Mouse (Mus musculus): ENCODE results near the gene Mgll. TPM values are rescaled to one million over a fixed set of nuclear protein-coding genes. Genes with fewer than 3 reads are reported as not detected.

The Mgll gene
- polyA plus RNA-seq, 1 experiment from 2014 or later, result 6.2 TPM

- Histone ChIP-seq H3K9me3 (no peaks in the 10 kb centered on the region), H3K27ac (replicated peaks) (no peak overlapping the region), H3K36me3 (replicated peaks) (no peaks in the 10 kb centered on the region), H3K27me3 (replicated peaks; ENCODE audit: low read depth, poor library complexity, severe bottlenecking) (no peaks in the 10 kb centered on the region), H3K4me1 (peaks cover 17% of the 10 kb centered on the region), H3K4me3 (no peak overlapping the region)
- DNase-seq (ENCODE audit: low spot score), result no peak
- WGBS, result 92% methylated on average over 6 of the region's 6 CpGs
Measured at GRCm38 (mm10) chr6:88821294-88821693, 97.1 kb downstream of the Mgll start.

- no peaks in the 10 kb centered on the region for H3K36me3 ChIP-seq (replicated peaks)
- no peaks in the 10 kb centered on the region for H3K9me3 ChIP-seq
- H3K4me1 ChIP-seq, result peaks cover 23% of the 10 kb centered on the region
- no peak for DNase-seq (ENCODE audit: low spot score)
- 86% methylated on average over 11 of the region's 11 CpGs for WGBS
- no peak overlapping the region for H3K27ac ChIP-seq (replicated peaks)
- no peak overlapping the region for H3K4me3 ChIP-seq
- no peaks in the 10 kb centered on the region for H3K27me3 ChIP-seq (replicated peaks; ENCODE audit: low read depth, poor library complexity, severe bottlenecking)
Measured at GRCm38 (mm10) chr6:88821901-88822300, 97.7 kb downstream of the Mgll start.

GRCm38 (mm10) chr6:88824183-88824582 lies 100.0 kb downstream of the Mgll start:
- H3K36me3 ChIP-seq (replicated peaks), result no peaks in the 10 kb centered on the region
- peaks cover 31% of the 10 kb centered on the region for H3K4me1 ChIP-seq
- no peaks in the 10 kb centered on the region for H3K27me3 ChIP-seq (replicated peaks; ENCODE audit: low read depth, poor library complexity, severe bottlenecking)
- H3K27ac ChIP-seq (replicated peaks), result no peak overlapping the region
- 71% methylated on average over 7 of the region's 7 CpGs for WGBS
- DNase-seq (ENCODE audit: low spot score), result no peak
- H3K4me3 ChIP-seq, result no peak overlapping the region
- no peaks in the 10 kb centered on the region for H3K9me3 ChIP-seq

- Histone ChIP-seq H3K9me3 (no peaks in the 10 kb centered on the region), H3K27me3 (replicated peaks; ENCODE audit: low read depth, poor library complexity, severe bottlenecking) (peaks cover 9% of the 10 kb centered on the region; the same call in 1 of the 2 replicates), H3K36me3 (replicated peaks) (no peaks in the 10 kb centered on the region), H3K4me1 (peaks cover 19% of the 10 kb centered on the region), H3K4me3 (no peak overlapping the region), H3K27ac (replicated peaks) (no peak overlapping the region)
- 48% methylated on average over 3 of the region's 3 CpGs for WGBS
- no peak for DNase-seq (ENCODE audit: low spot score)
Measured at GRCm38 (mm10) chr6:88826088-88826487, 101.9 kb downstream of the Mgll start.

GRCm38 (mm10) chr6:88826545-88826944 lies 102.3 kb downstream of the Mgll start:
- Histone ChIP-seq H3K9me3 (no peaks in the 10 kb centered on the region), H3K27ac (replicated peaks) (0 out of 2 replicates have a peak overlapping the region, but pooled peaks have one; percentile 42), H3K4me3 (no peak overlapping the region), H3K36me3 (replicated peaks) (no peaks in the 10 kb centered on the region), H3K4me1 (peaks cover 19% of the 10 kb centered on the region), H3K27me3 (replicated peaks; ENCODE audit: low read depth, poor library complexity, severe bottlenecking) (peaks cover 9% of the 10 kb centered on the region; the same call in 1 of the 2 replicates)
- DNase-seq (ENCODE audit: low spot score), result peak; percentile 60
- 34% methylated on average over 6 of the region's 6 CpGs for WGBS

- H3K27me3 ChIP-seq (replicated peaks; ENCODE audit: low read depth, poor library complexity, severe bottlenecking), result peaks cover 9% of the 10 kb centered on the region; the same call in 1 of the 2 replicates
- peaks cover 19% of the 10 kb centered on the region for H3K4me1 ChIP-seq
- WGBS, result 75% methylated on average over 3 of the region's 3 CpGs
- 0 out of 2 replicates have a peak overlapping the region, but pooled peaks have one; percentile 42 for H3K27ac ChIP-seq (replicated peaks)
- no peaks in the 10 kb centered on the region for H3K9me3 ChIP-seq
- DNase-seq (ENCODE audit: low spot score), result no peak
- no peak overlapping the region for H3K4me3 ChIP-seq
- H3K36me3 ChIP-seq (replicated peaks), result no peaks in the 10 kb centered on the region
Measured at GRCm38 (mm10) chr6:88826965-88827364, 102.8 kb downstream of the Mgll start.

- DNase-seq (ENCODE audit: low spot score), result no peak
- H3K4me1 ChIP-seq, result peaks cover 19% of the 10 kb centered on the region
- no peak overlapping the region for H3K27ac ChIP-seq (replicated peaks)
- H3K27me3 ChIP-seq (replicated peaks; ENCODE audit: low read depth, poor library complexity, severe bottlenecking), result peaks cover 9% of the 10 kb centered on the region; the same call in 1 of the 2 replicates
- no peaks in the 10 kb centered on the region for H3K36me3 ChIP-seq (replicated peaks)
- no peaks in the 10 kb centered on the region for H3K9me3 ChIP-seq
- H3K4me3 ChIP-seq, result no peak overlapping the region
- WGBS, result 66% methylated on average over 13 of the region's 13 CpGs
Measured at GRCm38 (mm10) chr6:88827395-88828205, 103.4 kb downstream of the Mgll start.

GRCm38 (mm10) chr6:88828206-88829009 lies 104.2 kb downstream of the Mgll start:
- H3K27me3 ChIP-seq (replicated peaks; ENCODE audit: low read depth, poor library complexity, severe bottlenecking), result peaks cover 9% of the 10 kb centered on the region; the same call in 1 of the 2 replicates
- no peak overlapping the region for H3K27ac ChIP-seq (replicated peaks)
- no peak overlapping the region for H3K4me3 ChIP-seq
- H3K36me3 ChIP-seq (replicated peaks), result no peaks in the 10 kb centered on the region
- 73% methylated on average over 15 of the region's 15 CpGs for WGBS
- H3K4me1 ChIP-seq, result peaks cover 20% of the 10 kb centered on the region
- no peaks in the 10 kb centered on the region for H3K9me3 ChIP-seq
- DNase-seq (ENCODE audit: low spot score), result no peak

- Histone ChIP-seq H3K4me3 (no peak overlapping the region), H3K27me3 (replicated peaks; ENCODE audit: low read depth, poor library complexity, severe bottlenecking) (peaks cover 9% of the 10 kb centered on the region; the same call in 1 of the 2 replicates), H3K9me3 (no peaks in the 10 kb centered on the region), H3K36me3 (replicated peaks) (no peaks in the 10 kb centered on the region), H3K27ac (replicated peaks) (no peak overlapping the region), H3K4me1 (peaks cover 25% of the 10 kb centered on the region)
- DNase-seq (ENCODE audit: low spot score), result no peak
- 89% methylated on average over 4 of the region's 4 CpGs for WGBS
Measured at GRCm38 (mm10) chr6:88829579-88829978, 105.4 kb downstream of the Mgll start.

GRCm38 (mm10) chr6:88830112-88830702 lies 106.0 kb downstream of the Mgll start:
- no peak overlapping the region for H3K27ac ChIP-seq (replicated peaks)
- H3K27me3 ChIP-seq (replicated peaks; ENCODE audit: low read depth, poor library complexity, severe bottlenecking), result peaks cover 9% of the 10 kb centered on the region; the same call in 1 of the 2 replicates
- WGBS, result 88% methylated on average over 6 of the region's 6 CpGs
- no peak for DNase-seq (ENCODE audit: low spot score)
- H3K4me1 ChIP-seq, result peaks cover 31% of the 10 kb centered on the region
- 0 out of 2 replicates have a peak, but pooled peaks cover 2% of the 10 kb centered on the region for H3K36me3 ChIP-seq (replicated peaks)
- H3K4me3 ChIP-seq, result no peak overlapping the region
- H3K9me3 ChIP-seq, result no peaks in the 10 kb centered on the region

- Histone ChIP-seq H3K36me3 (replicated peaks) (peaks cover 15% of the 10 kb centered on the region), H3K27ac (replicated peaks) (no peak overlapping the region), H3K9me3 (no peaks in the 10 kb centered on the region), H3K4me3 (no peak overlapping the region), H3K27me3 (replicated peaks; ENCODE audit: low read depth, poor library complexity, severe bottlenecking) (peaks cover 9% of the 10 kb centered on the region; the same call in 1 of the 2 replicates), H3K4me1 (peaks cover 28% of the 10 kb centered on the region)
- peak; percentile 79 for DNase-seq (ENCODE audit: low spot score)
- WGBS, result 29% methylated on average over 8 of the region's 8 CpGs
Measured at GRCm38 (mm10) chr6:88831456-88831855, 107.2 kb downstream of the Mgll start.

- H3K36me3 ChIP-seq (replicated peaks), result peaks cover 27% of the 10 kb centered on the region
- peaks cover 9% of the 10 kb centered on the region; the same call in 1 of the 2 replicates for H3K27me3 ChIP-seq (replicated peaks; ENCODE audit: low read depth, poor library complexity, severe bottlenecking)
- 0 out of 2 replicates have a peak overlapping the region, but pooled peaks have one; percentile 12 for H3K27ac ChIP-seq (replicated peaks)
- WGBS, result 76% methylated on average over 5 of the region's 5 CpGs
- no peak overlapping the region for H3K4me3 ChIP-seq
- no peak for DNase-seq (ENCODE audit: low spot score)
- H3K9me3 ChIP-seq, result no peaks in the 10 kb centered on the region
- H3K4me1 ChIP-seq, result peaks cover 19% of the 10 kb centered on the region
Measured at GRCm38 (mm10) chr6:88832663-88833062, 108.5 kb downstream of the Mgll start.

Measured in embryonic facial prominence, embryonic 10.5 days (tissue).